8 mouse cellular contexts compared by ENCODE assay signal in the genomic region with DNA sequence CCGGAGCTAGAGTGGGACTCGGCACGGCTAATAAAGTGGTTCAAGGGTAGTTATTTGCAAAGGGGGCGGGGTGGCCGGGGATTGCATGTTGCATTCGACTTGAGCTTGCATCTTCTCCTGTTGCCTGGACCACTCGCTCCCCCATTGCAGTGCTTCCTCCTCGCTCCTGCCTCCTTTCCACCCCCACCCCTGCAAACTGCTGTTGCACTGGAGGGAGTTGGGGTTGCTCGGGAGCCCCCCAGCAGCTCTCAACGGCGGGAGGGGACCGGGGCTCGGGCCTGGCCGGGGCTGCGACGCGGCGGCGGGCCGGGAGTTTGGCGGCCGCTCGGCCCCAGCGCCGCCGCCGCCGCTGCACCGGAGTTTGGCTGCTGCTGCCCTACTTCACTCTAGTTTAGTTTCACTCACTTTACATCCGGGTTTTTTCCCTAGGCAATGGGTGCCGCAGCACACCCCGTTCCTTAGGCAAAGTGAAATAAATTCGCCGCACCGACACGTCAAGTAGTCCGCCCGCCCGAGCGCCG.
DNase-seq lines count a peak whose midpoint lies in the region; ATAC-seq and TF ChIP-seq lines count a peak whose summit lies in the region.

No protein-coding gene starts in this region.

- WGBS in bone marrow, adult 2 months: 1% methylated on average over 41 of the region's 41 CpGs
- WGBS in embryonic facial prominence, embryonic 14.5 days: 0% methylated on average over 25 of the region's 41 CpGs
- WGBS in kidney, embryonic 14.5 days: under 1% methylated on average over 41 of the region's 41 CpGs
- WGBS in limb, embryonic 14.5 days: 3% methylated on average over 21 of the region's 41 CpGs
- under 1% methylated on average over 39 of the region's 41 CpGs for WGBS in midbrain, embryonic 16.5 days
- WGBS in spleen, adult 2 months: 2% methylated on average over 41 of the region's 41 CpGs

- H3K27ac ChIP-seq in bone marrow, adult 2 months (ENCODE audit: control insufficient read depth, insufficient read depth, low read depth, low read length, poor library complexity): peak overlapping the region; percentile 97
- H3K27ac ChIP-seq in embryonic facial prominence, embryonic 14.5 days (replicated peaks; ENCODE audit: low read depth, low read length): peak overlapping the region; percentile 98
- H3K27ac ChIP-seq in kidney, embryonic 14.5 days (ENCODE audit: low read depth, low read length): peak overlapping the region; percentile 100
- peak overlapping the region; percentile 99 for H3K27ac ChIP-seq in limb, embryonic 14.5 days (replicated peaks; ENCODE audit: low read depth, low read length)
- peak overlapping the region; percentile 100 for H3K27ac ChIP-seq in midbrain, embryonic 16.5 days (ENCODE audit: low read length)
- H3K27ac ChIP-seq in spleen, adult 2 months (ENCODE audit: insufficient read depth, low read length): peak overlapping the region; percentile 93

- no peaks in the 10 kb centered on the region for H3K9me3 ChIP-seq in embryonic facial prominence, embryonic 14.5 days (ENCODE audit: control insufficient read depth, low read length)
- no peaks in the 10 kb centered on the region for H3K9me3 ChIP-seq in kidney, embryonic 14.5 days (ENCODE audit: control insufficient read depth, low read length)
- no peaks in the 10 kb centered on the region for H3K9me3 ChIP-seq in limb, embryonic 14.5 days (ENCODE audit: control insufficient read depth, low read length)
- H3K9me3 ChIP-seq in midbrain, embryonic 16.5 days (replicated peaks; ENCODE audit: control insufficient read depth, low read length, poor library complexity, severe bottlenecking): no peaks in the 10 kb centered on the region

- no peaks in the 10 kb centered on the region for H3K4me1 ChIP-seq in bone marrow, adult 2 months (ENCODE audit: control insufficient read depth, insufficient read depth, low read length)
- H3K4me1 ChIP-seq in embryonic facial prominence, embryonic 14.5 days (ENCODE audit: control insufficient read depth, insufficient read depth, low read length): peaks cover 24% of the 10 kb centered on the region
- H3K4me1 ChIP-seq in kidney, embryonic 14.5 days (ENCODE audit: control insufficient read depth, insufficient read depth, low read length): peaks cover 16% of the 10 kb centered on the region
- H3K4me1 ChIP-seq in limb, embryonic 14.5 days (ENCODE audit: control insufficient read depth, insufficient read depth, low read length): peaks cover 21% of the 10 kb centered on the region
- H3K4me1 ChIP-seq in midbrain, embryonic 16.5 days (ENCODE audit: control insufficient read depth, insufficient read depth, low read length): peaks cover 29% of the 10 kb centered on the region
- peaks cover 2% of the 10 kb centered on the region for H3K4me1 ChIP-seq in spleen, adult 2 months (ENCODE audit: control insufficient read depth, insufficient read depth, insufficient read length)

- peak overlapping the region; percentile 77 for H3K4me3 ChIP-seq in bone marrow, adult 2 months (replicated peaks; ENCODE audit: control insufficient read depth, low read depth, low read length)
- peak overlapping the region; percentile 84 for H3K4me3 ChIP-seq in embryonic facial prominence, embryonic 14.5 days (ENCODE audit: low read depth, low read length)
- peak overlapping the region; percentile 83 for H3K4me3 ChIP-seq in kidney, embryonic 14.5 days (ENCODE audit: low read length)
- H3K4me3 ChIP-seq in limb, embryonic 14.5 days (replicated peaks; ENCODE audit: low read length): peak overlapping the region; percentile 80
- H3K4me3 ChIP-seq in midbrain, embryonic 16.5 days (ENCODE audit: low read depth, low read length): peak overlapping the region; percentile 75
- H3K4me3 ChIP-seq in spleen, adult 2 months (ENCODE audit: extremely low read depth, insufficient read depth, insufficient read length): peak overlapping the region; percentile 75

- peak; percentile 91 for DNase-seq in A20 (ENCODE audit: low read depth, low spot score)
- DNase-seq in embryonic facial prominence, embryonic 14.5 days (ENCODE audit: low spot score): peak; percentile 98
- peak; percentile 87 for DNase-seq in heart, adult 9 months (ENCODE audit: low spot score in 2 of 2)
- peak; percentile 94 for DNase-seq in limb, embryonic 14.5 days (ENCODE audit: low spot score)
- peak; percentile 71 to 76 for DNase-seq in spleen, adult 2 months (ENCODE audit: low read depth in 1 of 2, low spot score in 2 of 2)

- TF ChIP-seq CTCF in bone marrow, adult 2 months (IDR thresholded peaks at IDR 0.05; ENCODE audit: control insufficient read depth, insufficient read depth, low read length): no peak
- no peak for TF ChIP-seq CTCF in spleen, adult 2 months (IDR thresholded peaks at IDR 0.05; ENCODE audit: extremely low read depth, insufficient read depth, insufficient read length, insufficient replicate concordance)

- peak overlapping the region; percentile 91 for H3K9ac ChIP-seq in embryonic facial prominence, embryonic 14.5 days (ENCODE audit: low read depth, low read length)
- H3K9ac ChIP-seq in kidney, embryonic 14.5 days (ENCODE audit: low read depth, low read length): peak overlapping the region; percentile 91
- peak overlapping the region; percentile 92 for H3K9ac ChIP-seq in limb, embryonic 14.5 days (ENCODE audit: low read depth, low read length, severe bottlenecking)
- peak overlapping the region; percentile 90 for H3K9ac ChIP-seq in midbrain, embryonic 16.5 days (ENCODE audit: low read depth, low read length)

- no peaks in the 10 kb centered on the region for H3K27me3 ChIP-seq in embryonic facial prominence, embryonic 14.5 days (replicated peaks; ENCODE audit: control insufficient read depth, insufficient read depth, low read length)
- H3K27me3 ChIP-seq in kidney, embryonic 14.5 days (ENCODE audit: control insufficient read depth, insufficient read depth, low read length): no peaks in the 10 kb centered on the region
- no peaks in the 10 kb centered on the region for H3K27me3 ChIP-seq in limb, embryonic 14.5 days (ENCODE audit: control insufficient read depth, insufficient read depth, low read length)
- H3K27me3 ChIP-seq in midbrain, embryonic 16.5 days (ENCODE audit: control insufficient read depth, insufficient read depth, low read depth, low read length): no peaks in the 10 kb centered on the region
- H3K27me3 ChIP-seq in spleen, adult 2 months (ENCODE audit: control insufficient read depth, insufficient read depth, low read length): no peaks in the 10 kb centered on the region

- peak; percentile 67; the same call in 1 of the 2 replicates for TF ChIP-seq POLR2A in bone marrow, adult 2 months (IDR thresholded peaks at IDR 0.05; ENCODE audit: borderline replicate concordance, control insufficient read depth, low read depth, low read length)
- peak; percentile 82; the same call in 1 of the 2 replicates for TF ChIP-seq POLR2A in limb, embryonic 14.5 days (IDR thresholded peaks at IDR 0.05; ENCODE audit: borderline replicate concordance, extremely low read depth, insufficient read depth, insufficient read length)
- peak; percentile 31; the same call in 1 of the 2 replicates for TF ChIP-seq POLR2A in spleen, adult 2 months (IDR thresholded peaks at IDR 0.05; ENCODE audit: low read depth, low read length)

- no peaks in the 10 kb centered on the region for H3K36me3 ChIP-seq in embryonic facial prominence, embryonic 14.5 days (ENCODE audit: control insufficient read depth, insufficient read depth, low read length)
- no peaks in the 10 kb centered on the region for H3K36me3 ChIP-seq in kidney, embryonic 14.5 days (ENCODE audit: control insufficient read depth, insufficient read depth, low read length)
- no peaks in the 10 kb centered on the region for H3K36me3 ChIP-seq in limb, embryonic 14.5 days (ENCODE audit: control insufficient read depth, insufficient read depth, low read length)
- no peaks in the 10 kb centered on the region for H3K36me3 ChIP-seq in midbrain, embryonic 16.5 days (ENCODE audit: control insufficient read depth, insufficient read depth, low read length)
- no peaks in the 10 kb centered on the region for H3K36me3 ChIP-seq in spleen, adult 2 months (ENCODE audit: control insufficient read depth, insufficient read depth, low read length)

- H3K4me2 ChIP-seq in embryonic facial prominence, embryonic 14.5 days (ENCODE audit: low read depth, low read length): peak overlapping the region; percentile 80
- H3K4me2 ChIP-seq in kidney, embryonic 14.5 days (replicated peaks; ENCODE audit: low read depth, low read length): peak overlapping the region; percentile 77
- H3K4me2 ChIP-seq in limb, embryonic 14.5 days (replicated peaks; ENCODE audit: low read depth, low read length, severe bottlenecking): peak overlapping the region; percentile 77
- peak overlapping the region; percentile 83 for H3K4me2 ChIP-seq in midbrain, embryonic 16.5 days (ENCODE audit: low read length)

- peak; percentile 75 for ATAC-seq in embryonic facial prominence, embryonic 14.5 days (ENCODE audit: low read depth)
- peak; percentile 72 for ATAC-seq in kidney, embryonic 14.5 days (ENCODE audit: low FRiP score, low TSS enrichment)
- ATAC-seq in limb, embryonic 14.5 days (ENCODE audit: low FRiP score, low read depth): peak; percentile 79
- peak; percentile 78 for ATAC-seq in midbrain, embryonic 16.5 days

Comparison
In these comparisons a context has a peak if more than half of its experiments do, and no peak if none do; other contexts are left out.
1. Peak in every context shown above with its lines: DNase-seq, ATAC-seq, H3K4me3 ChIP-seq and H3K27ac ChIP-seq.
2. POLR2A ChIP-seq: peak in every context shown above with its lines; median percentile 82 in limb, embryonic 14.5 days; 67 in bone marrow, adult 2 months; 31 in spleen, adult 2 months.